Mouse (Mus musculus) stomach, postnatal 0 days (tissue): ENCODE data around the gene Sumf2.

Experiments
- CTCF ChIP-seq: IDR thresholded peaks from 2 replicates; pipeline ENCODE4 v1.5.1; 2016; ENCODE audit warnings: antibody characterized with exemption, low read depth, mild to moderate bottlenecking, moderate library complexity
- EP300 ChIP-seq: optimal IDR thresholded peaks from 2 replicates; pipeline ENCODE3; 2016; ENCODE audit warnings: antibody characterized with exemption

- TF ChIP-seq CTCF (no peak), EP300 (no peak)
These were observed 31.1 kb downstream of the Sumf2 start for GRCm38 (mm10) chr5:129877731-129878455.
